Mouse (Mus musculus) lung, adult 2 months (tissue): Measurements from ENCODE around the gene Galntl6.

Source experiments
- CTCF ChIP-seq: fragments of 200-500 bp; IDR thresholded peaks from 2 replicates; pipeline ENCODE4 v1.5.1; 2011; ENCODE audit warnings: mild to moderate bottlenecking, low read length, control low read depth; ENCODE audit not compliant: insufficient read depth
- POLR2A ChIP-seq: fragments of 200-500 bp; IDR thresholded peaks from 2 replicates; pipeline ENCODE4 v1.6.1; 2011; ENCODE audit warnings: low read depth, mild to moderate bottlenecking, control low read depth, low read length, borderline replicate concordance; ENCODE audit errors: extremely low read depth

DNA sequence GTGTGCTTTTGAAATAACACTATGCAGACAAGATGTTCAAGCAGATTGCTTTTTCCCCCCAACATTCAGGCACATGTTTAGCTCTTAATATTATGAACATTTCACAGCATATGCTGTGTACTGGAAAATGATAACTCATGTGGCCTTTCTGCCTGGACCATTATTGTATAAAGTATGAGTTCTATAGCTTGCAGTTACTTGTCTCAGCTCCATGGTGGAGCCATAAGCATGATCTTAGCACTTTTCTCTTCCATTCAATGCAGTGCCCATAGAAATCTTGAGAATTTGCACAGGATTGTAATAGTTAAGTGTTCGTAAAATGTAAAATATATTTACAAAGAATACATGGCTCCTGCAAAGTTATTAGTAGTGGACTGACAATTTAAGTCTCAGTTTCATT is 18.6 kb upstream of the Galntl6 start:
- TF ChIP-seq CTCF (no peak), POLR2A (no peak)
